Mouse (Mus musculus): ENCODE measurements around the gene Pwwp2b. TPM values are rescaled to one million over a fixed set of nuclear protein-coding genes. Genes with fewer than 3 reads are reported as not detected.

The Pwwp2b gene
- 4.5 and 9.4 TPM in 2 replicates for polyA plus RNA-seq (2012; ENCODE audit: insufficient read depth, insufficient read length, missing spikeins)

GRCm38 (mm10) chr7:139247881-139248614, at the start of gene Pwwp2b:
TSS of gene Pwwp2b (plus strand) at chr7:139248482.
- Histone ChIP-seq H3K4me3 (ENCODE audit: insufficient read depth, low read depth, low read length) (peak within 1 kb of the TSS; percentile 95), H3K4me1 (ENCODE audit: control insufficient read depth, insufficient read depth, insufficient read length, low read length) (peaks cover 38% of the 10 kb centered on the region), H3K27ac (replicated peaks; ENCODE audit: low read depth, low read length) (peak within 1 kb of the TSS; percentile 92)

- Histone ChIP-seq H3K4me1 (ENCODE audit: control insufficient read depth, insufficient read depth, insufficient read length, low read length) (no peaks in the 10 kb centered on the region), H3K27ac (replicated peaks; ENCODE audit: low read depth, low read length) (no peak overlapping the region), H3K4me3 (ENCODE audit: insufficient read depth, low read depth, low read length) (no peak overlapping the region)
These were observed 48.2 kb upstream of the Pwwp2b start for GRCm38 (mm10) chr7:139200108-139200507.

GRCm38 (mm10) chr7:139201209-139201608, 47.1 kb upstream of the Pwwp2b start:
- no peaks in the 10 kb centered on the region for H3K4me1 ChIP-seq (ENCODE audit: control insufficient read depth, insufficient read depth, insufficient read length, low read length)
- no peak overlapping the region for H3K27ac ChIP-seq (replicated peaks; ENCODE audit: low read depth, low read length)
- no peak overlapping the region for H3K4me3 ChIP-seq (ENCODE audit: insufficient read depth, low read depth, low read length)

- no peak overlapping the region for H3K27ac ChIP-seq (replicated peaks; ENCODE audit: low read depth, low read length)
- H3K4me3 ChIP-seq (ENCODE audit: insufficient read depth, low read depth, low read length) = no peak overlapping the region
- no peaks in the 10 kb centered on the region for H3K4me1 ChIP-seq (ENCODE audit: control insufficient read depth, insufficient read depth, insufficient read length, low read length)
These were observed 40.1 kb upstream of the Pwwp2b start for GRCm38 (mm10) chr7:139208023-139208772.

GRCm38 (mm10) chr7:139208773-139209095, 39.5 kb upstream of the Pwwp2b start:
- Histone ChIP-seq H3K4me3 (ENCODE audit: insufficient read depth, low read depth, low read length) (no peak overlapping the region), H3K27ac (replicated peaks; ENCODE audit: low read depth, low read length) (no peak overlapping the region), H3K4me1 (ENCODE audit: control insufficient read depth, insufficient read depth, insufficient read length, low read length) (no peaks in the 10 kb centered on the region)

GRCm38 (mm10) chr7:139211761-139212160, 36.5 kb upstream of the Pwwp2b start:
- H3K27ac ChIP-seq (replicated peaks; ENCODE audit: low read depth, low read length) = no peak overlapping the region
- peaks cover 2% of the 10 kb centered on the region for H3K4me1 ChIP-seq (ENCODE audit: control insufficient read depth, insufficient read depth, insufficient read length, low read length)

GRCm38 (mm10) chr7:139212754-139213745, 35.2 kb upstream of the Pwwp2b start, which contains the start of the genes Lrrc27 and Stk32c:
TSS of gene Lrrc27 (plus strand) at chr7:139212988.
TSS of gene Stk32c (minus strand) at chr7:139213307.
- Histone ChIP-seq H3K27ac (replicated peaks; ENCODE audit: low read depth, low read length) (peak within 1 kb of the TSS; percentile 85), H3K4me3 (ENCODE audit: insufficient read depth, low read depth, low read length) (peak within 1 kb of the TSS; percentile 82), H3K4me1 (ENCODE audit: control insufficient read depth, insufficient read depth, insufficient read length, low read length) (peaks cover 3% of the 10 kb centered on the region)

More at GRCm38 (mm10) chr7:139211761-139212160, 36.5 kb upstream of the Pwwp2b start:
- H3K4me3 ChIP-seq (ENCODE audit: insufficient read depth, low read depth, low read length) = no peak overlapping the region

- H3K4me1 ChIP-seq (ENCODE audit: control insufficient read depth, insufficient read depth, insufficient read length, low read length) = peaks cover 10% of the 10 kb centered on the region
- H3K27ac ChIP-seq (replicated peaks; ENCODE audit: low read depth, low read length) = 0 out of 2 replicates have a peak overlapping the region, but pooled peaks have one; percentile 6
- H3K4me3 ChIP-seq (ENCODE audit: insufficient read depth, low read depth, low read length) = peak overlapping the region; percentile 51; the same call in 1 of the 2 replicates
These were observed 34.5 kb upstream of the Pwwp2b start for GRCm38 (mm10) chr7:139213751-139214150.

GRCm38 (mm10) chr7:139214160-139214559, 34.1 kb upstream of the Pwwp2b start:
- no peak overlapping the region for H3K4me3 ChIP-seq (ENCODE audit: insufficient read depth, low read depth, low read length)
- peaks cover 13% of the 10 kb centered on the region for H3K4me1 ChIP-seq (ENCODE audit: control insufficient read depth, insufficient read depth, insufficient read length, low read length)
- no peak overlapping the region for H3K27ac ChIP-seq (replicated peaks; ENCODE audit: low read depth, low read length)

GRCm38 (mm10) chr7:139214596-139215340, 33.5 kb upstream of the Pwwp2b start:
- no peak overlapping the region for H3K4me3 ChIP-seq (ENCODE audit: insufficient read depth, low read depth, low read length)
- H3K4me1 ChIP-seq (ENCODE audit: control insufficient read depth, insufficient read depth, insufficient read length, low read length) = peaks cover 17% of the 10 kb centered on the region
- no peak overlapping the region for H3K27ac ChIP-seq (replicated peaks; ENCODE audit: low read depth, low read length)

- H3K27ac ChIP-seq (replicated peaks; ENCODE audit: low read depth, low read length) = no peak overlapping the region
- H3K4me3 ChIP-seq (ENCODE audit: insufficient read depth, low read depth, low read length) = no peak overlapping the region
- H3K4me1 ChIP-seq (ENCODE audit: control insufficient read depth, insufficient read depth, insufficient read length, low read length) = peaks cover 19% of the 10 kb centered on the region
These were observed 32.8 kb upstream of the Pwwp2b start for GRCm38 (mm10) chr7:139215516-139215915.

- no peak overlapping the region for H3K27ac ChIP-seq (replicated peaks; ENCODE audit: low read depth, low read length)
These were observed 32.3 kb upstream of the Pwwp2b start for GRCm38 (mm10) chr7:139215946-139216345.

GRCm38 (mm10) chr7:139216464-139216863, 31.8 kb upstream of the Pwwp2b start:
- no peak overlapping the region; the same call in 1 of the 2 replicates for H3K27ac ChIP-seq (replicated peaks; ENCODE audit: low read depth, low read length)
- H3K4me3 ChIP-seq (ENCODE audit: insufficient read depth, low read depth, low read length) = no peak overlapping the region
- H3K4me1 ChIP-seq (ENCODE audit: control insufficient read depth, insufficient read depth, insufficient read length, low read length) = peaks cover 19% of the 10 kb centered on the region

More at GRCm38 (mm10) chr7:139215946-139216345, 32.3 kb upstream of the Pwwp2b start:
- Histone ChIP-seq H3K4me3 (ENCODE audit: insufficient read depth, low read depth, low read length) (no peak overlapping the region), H3K4me1 (ENCODE audit: control insufficient read depth, insufficient read depth, insufficient read length, low read length) (peaks cover 19% of the 10 kb centered on the region)

- H3K27ac ChIP-seq (replicated peaks; ENCODE audit: low read depth, low read length) = no peak overlapping the region
- peaks cover 19% of the 10 kb centered on the region for H3K4me1 ChIP-seq (ENCODE audit: control insufficient read depth, insufficient read depth, insufficient read length, low read length)
These were observed 31.2 kb upstream of the Pwwp2b start for GRCm38 (mm10) chr7:139217046-139217445.

More at GRCm38 (mm10) chr7:139217046-139217445, 31.2 kb upstream of the Pwwp2b start:
- no peak overlapping the region for H3K4me3 ChIP-seq (ENCODE audit: insufficient read depth, low read depth, low read length)
